Mouse (Mus musculus): ENCODE measurements around the gene Zc3h8. TPM values are rescaled to one million over a fixed set of nuclear protein-coding genes. Genes with fewer than 3 reads are reported as not detected.

Gene Zc3h8
- 1 to 10 TPM; 7.5 to 8.7 TPM for total RNA-seq (2021)
- long read RNA-seq, experiment 1, transcript Zc3h8-201 (9 exons, 1,624 nt), result major isoform, 10 of 19 reads
- long read RNA-seq, experiment 1, partial matches to known transcripts, result 6 of 19 reads
- long read RNA-seq, experiment 1, other reads (novel, unspliced or antisense), result 3 of 19 reads
- long read RNA-seq, experiment 2, transcript Zc3h8-201 (9 exons, 1,624 nt), result major isoform, 11 of 16 reads
- long read RNA-seq, experiment 2, partial matches to known transcripts, result 2 of 16 reads
- long read RNA-seq, experiment 2, other reads (novel, unspliced or antisense), result 3 of 16 reads

- peak; percentile 97 to 98 for DNase-seq
These were observed at the start of gene Zc3h8 for GRCm38 (mm10) chr2:128943538-128944528. Gene Zc3h8, minus strand, starts transcription at chr2:128944077.

GRCm38 (mm10) chr2:128984746-128985145 is 40.9 kb upstream of the Zc3h8 start:
- DNase-seq, result no peak

GRCm38 (mm10) chr2:128975572-128975971 is 31.7 kb upstream of the Zc3h8 start:
- DNase-seq, result no peak

- no peak for DNase-seq
These were observed 28.4 kb upstream of the Zc3h8 start for GRCm38 (mm10) chr2:128972301-128972700.

GRCm38 (mm10) chr2:128968475-128969083 is 24.7 kb upstream of the Zc3h8 start:
- DNase-seq, result no peak

- DNase-seq, result peak; percentile 87 to 91
These were observed 24.0 kb upstream of the Zc3h8 start, which contains the start of gene Gm10762 for GRCm38 (mm10) chr2:128967661-128968441. Gene Gm10762, minus strand, starts transcription at chr2:128967725.

- peak; percentile 99 for DNase-seq
These were observed 23.0 kb upstream of the Zc3h8 start, which contains the start of gene Zc3h6 for GRCm38 (mm10) chr2:128966641-128967580. Gene Zc3h6, plus strand, starts transcription at chr2:128967402.

- no peak for DNase-seq
These were observed 22.4 kb upstream of the Zc3h8 start for GRCm38 (mm10) chr2:128966236-128966635.

GRCm38 (mm10) chr2:128965505-128966105 is 21.7 kb upstream of the Zc3h8 start:
- DNase-seq, result no peak

GRCm38 (mm10) chr2:128954186-128954585 is 10.3 kb upstream of the Zc3h8 start:
- no peak for DNase-seq

- peak; percentile 28 to 66 for DNase-seq
These were observed 4.2 kb upstream of the Zc3h8 start for GRCm38 (mm10) chr2:128947962-128948588.

GRCm38 (mm10) chr2:128936256-128936655 is 7.6 kb downstream of the Zc3h8 start:
- no peak for DNase-seq

GRCm38 (mm10) chr2:128930704-128931103 is 13.2 kb downstream of the Zc3h8 start:
- DNase-seq, result no peak

GRCm38 (mm10) chr2:128928446-128928845 is 15.4 kb downstream of the Zc3h8 start:
- no peak for DNase-seq

- no peak for DNase-seq
These were observed 19.1 kb downstream of the Zc3h8 start for GRCm38 (mm10) chr2:128924799-128925198.

GRCm38 (mm10) chr2:128916528-128916927 is 27.3 kb downstream of the Zc3h8 start:
- DNase-seq, result no peak

GRCm38 (mm10) chr2:128914978-128915377 is 28.9 kb downstream of the Zc3h8 start:
- DNase-seq, result no peak

GRCm38 (mm10) chr2:128903661-128904060 is 40.2 kb downstream of the Zc3h8 start:
- no peak for DNase-seq

GRCm38 (mm10) chr2:128902843-128903242 is 41.0 kb downstream of the Zc3h8 start:
- DNase-seq, result no peak

Data from heart, adult 18-20 months (tissue).